Mouse (Mus musculus) brain, embryonic 14.5 days (tissue): ENCODE measurements around the gene Cpb2.

ENCODE experiments used
- CTCF ChIP-seq: fragments of 200-500 bp; IDR thresholded peaks from 2 replicates; pipeline ENCODE4 v1.5.1; 2012; ENCODE audit warnings: inconsistent platforms, mild to moderate bottlenecking, moderate library complexity, borderline replicate concordance; ENCODE audit not compliant: insufficient read depth, insufficient read length; ENCODE audit errors: extremely low read depth
- POLR2A ChIP-seq: fragments of 200-500 bp; IDR thresholded peaks from 2 replicates; pipeline ENCODE4 v1.6.1; 2012; ENCODE audit warnings: mild to moderate bottlenecking, inconsistent platforms, borderline replicate concordance; ENCODE audit not compliant: poor library complexity, insufficient read depth, insufficient read length, severe bottlenecking; ENCODE audit errors: extremely low read depth

- TF ChIP-seq CTCF (no peak), POLR2A (no peak)
Measured at GRCm38 (mm10) chr14:75197660-75198059, 44.4 kb upstream of the Cpb2 start.
